Mouse (Mus musculus) T-helper 2 cell (primary cell): ENCODE measurements around the gene Gm20388.

ENCODE experiments used
- in situ Hi-C: fragments of 300-600 bp; cut with MboI, MseI; formaldehyde crosslinking; loops from one replicate; pipeline ENCODE4 v1.15.1; 2025; ENCODE audit warnings: high pct_unique_total_duplicates

Gm20388 gene

DNA sequence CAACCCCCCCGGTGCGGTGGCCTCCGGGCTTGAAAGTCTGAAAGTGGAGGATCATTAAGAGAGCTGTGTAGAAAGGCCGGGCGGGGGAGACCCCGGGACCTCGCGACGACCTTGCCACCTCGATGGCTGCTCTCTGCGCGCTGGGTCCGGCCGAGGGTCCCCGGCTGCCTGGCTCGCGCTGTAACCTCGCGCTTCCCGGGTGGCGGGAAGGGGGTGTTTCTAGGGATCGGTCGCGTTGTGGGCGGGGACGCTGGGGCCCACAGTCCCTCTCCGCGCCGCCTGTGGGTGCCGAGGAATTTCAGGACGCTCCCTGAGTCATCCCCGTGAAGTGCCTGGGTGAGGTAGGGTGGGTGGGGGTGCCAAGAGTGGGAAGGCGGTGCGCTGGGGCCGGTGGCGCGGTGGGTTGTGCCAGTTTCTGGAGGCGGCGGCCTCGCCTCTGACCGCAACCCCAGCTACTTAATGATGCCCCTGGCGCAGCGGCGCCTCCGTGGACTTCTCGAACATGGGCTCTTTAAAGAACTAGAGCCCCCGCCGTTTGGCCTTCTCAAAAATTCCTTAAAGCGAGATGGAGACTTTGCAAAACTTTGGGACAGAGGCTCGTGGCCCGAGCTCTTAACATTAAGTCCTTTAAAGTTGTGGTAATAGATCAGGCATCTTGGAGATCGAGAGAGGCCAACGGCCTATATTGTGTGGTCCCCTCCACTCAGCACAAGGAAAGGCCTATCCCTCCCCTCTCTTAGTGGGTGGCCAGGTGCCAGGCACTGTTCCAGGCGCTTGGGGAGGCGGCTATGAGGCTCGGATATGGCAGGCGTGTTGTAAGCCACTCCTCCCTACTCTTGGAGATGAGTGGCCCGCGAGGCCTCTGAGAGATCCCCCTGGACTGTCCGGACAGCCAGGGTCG lies 625.9 kb downstream of the Gm20388 start:
- in situ Hi-C loops, result no loop called here

DNA sequence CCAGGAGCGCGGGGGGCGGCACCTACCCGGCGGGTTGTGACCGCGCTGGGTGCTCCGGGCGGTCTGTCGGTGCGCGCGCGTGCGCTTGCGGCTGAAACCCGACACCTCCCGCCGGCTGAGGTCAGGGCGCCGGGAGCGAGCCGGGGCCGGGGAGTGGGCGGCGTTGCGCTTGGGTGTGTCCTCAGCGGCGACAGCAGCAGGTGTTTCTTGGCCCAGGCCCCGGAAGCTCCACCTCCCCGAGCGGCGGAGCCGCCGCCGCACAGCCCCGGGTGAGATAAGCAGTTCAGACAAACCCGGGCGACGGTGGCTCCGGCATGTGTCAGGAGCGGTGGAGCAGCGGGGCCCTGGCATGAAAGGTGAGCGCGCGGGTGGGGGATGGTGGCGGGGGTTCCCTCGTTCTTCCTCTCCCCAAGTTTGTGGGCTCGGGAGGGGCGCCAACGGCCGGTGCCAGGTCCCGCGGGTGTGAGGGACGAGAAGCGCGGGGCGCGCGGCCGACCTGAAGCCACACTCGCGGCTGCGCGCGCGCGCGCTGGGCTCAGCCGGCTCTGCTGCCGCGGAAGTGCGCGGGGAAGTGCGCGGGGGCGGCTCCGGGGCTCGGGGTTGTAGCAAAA lies 626.7 kb downstream of the Gm20388 start:
- in situ Hi-C loops, result no loop called here

DNA sequence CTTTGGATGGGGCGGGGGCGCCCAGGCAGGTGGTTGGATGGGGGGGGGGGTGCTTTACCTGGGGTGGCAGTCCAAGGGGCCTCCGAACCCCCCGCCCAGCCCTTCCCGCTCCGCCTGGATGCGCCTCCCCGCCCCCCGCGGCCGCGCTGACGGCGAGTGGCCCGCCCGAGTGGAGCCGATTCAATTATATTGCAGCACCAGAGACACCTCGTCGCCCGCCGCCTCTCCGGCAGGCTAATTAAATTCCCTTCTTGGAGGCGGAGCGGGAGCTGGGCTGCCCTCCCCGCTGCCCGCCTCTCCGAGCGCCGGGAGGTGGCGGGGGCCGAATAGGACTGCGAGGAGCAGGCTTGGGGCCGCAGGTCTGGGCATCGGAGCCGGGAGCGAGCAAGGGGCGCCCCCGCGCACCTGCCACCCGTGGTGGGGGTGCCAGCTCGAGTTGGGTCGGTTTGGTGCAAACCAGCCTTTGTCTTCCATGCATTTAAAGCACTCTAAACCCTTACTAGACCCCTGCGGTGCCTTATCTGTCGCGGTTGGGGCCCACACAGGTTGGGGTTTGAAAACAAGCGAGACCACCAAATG lies 627.3 kb downstream of the Gm20388 start:
- in situ Hi-C loops, result no loop called here

DNA sequence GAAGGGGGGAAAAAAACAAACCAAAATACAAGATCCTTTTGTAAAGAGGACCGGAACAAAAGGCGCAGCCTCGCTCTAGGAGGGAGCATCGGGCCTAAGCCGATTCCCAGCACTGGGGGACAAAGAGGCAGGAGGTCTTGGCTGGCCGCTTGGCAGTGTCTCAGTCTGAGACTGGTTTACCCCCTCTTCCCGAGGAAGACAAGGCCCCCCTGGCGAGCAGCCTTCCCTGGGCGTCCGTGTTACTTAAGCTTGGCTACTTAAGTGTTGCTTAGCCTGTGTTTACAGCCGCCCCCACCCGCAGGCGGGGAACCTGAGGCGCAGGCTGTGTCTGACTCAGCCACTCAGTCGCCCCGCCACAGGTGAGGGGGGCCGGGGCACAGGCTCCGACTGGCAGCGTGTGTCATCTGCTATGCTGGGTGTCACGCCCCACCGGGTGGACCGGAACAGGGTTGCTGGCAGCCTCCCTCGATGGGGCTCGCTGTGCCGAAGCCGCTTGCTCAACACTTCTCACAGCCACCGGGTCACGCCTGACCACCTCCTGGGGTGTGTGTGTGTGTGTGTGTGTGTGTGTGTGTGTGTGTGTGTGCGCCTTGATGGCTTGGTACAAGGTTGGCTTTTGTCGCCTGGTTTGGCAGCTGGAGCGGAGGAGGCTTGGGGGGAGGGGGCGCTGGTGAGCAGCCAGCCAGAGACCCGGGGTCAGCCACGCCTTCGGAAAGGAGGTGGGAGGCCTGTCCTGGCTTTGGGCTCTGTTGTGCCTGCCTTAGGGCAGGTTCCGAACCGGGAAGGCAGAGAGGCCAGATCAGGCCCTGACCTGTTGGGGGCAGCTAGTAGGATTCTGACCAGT lies 628.0 kb downstream of the Gm20388 start:
- in situ Hi-C loops, result no loop called here

DNA sequence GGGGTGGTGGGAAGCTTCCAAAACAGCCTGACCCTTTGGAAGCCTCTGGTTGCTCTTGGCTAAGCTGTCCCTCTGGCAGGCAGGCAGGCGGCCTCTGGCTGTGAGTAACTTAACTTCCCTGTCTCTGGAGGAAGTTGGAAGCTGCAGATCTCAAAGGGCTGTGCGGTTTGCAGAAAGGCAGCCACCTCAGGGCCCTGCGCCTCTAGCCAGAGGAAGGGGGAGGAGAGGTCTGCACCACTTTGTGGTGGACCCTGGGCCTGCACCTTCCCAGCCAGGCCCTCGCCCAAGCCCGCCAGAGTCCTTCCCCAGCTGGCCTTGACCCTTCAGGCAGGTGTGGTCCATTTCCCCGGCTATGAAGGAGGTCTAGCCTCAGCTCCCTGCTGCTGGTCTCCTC lies 628.7 kb downstream of the Gm20388 start:
- in situ Hi-C loops, result no loop called here

DNA sequence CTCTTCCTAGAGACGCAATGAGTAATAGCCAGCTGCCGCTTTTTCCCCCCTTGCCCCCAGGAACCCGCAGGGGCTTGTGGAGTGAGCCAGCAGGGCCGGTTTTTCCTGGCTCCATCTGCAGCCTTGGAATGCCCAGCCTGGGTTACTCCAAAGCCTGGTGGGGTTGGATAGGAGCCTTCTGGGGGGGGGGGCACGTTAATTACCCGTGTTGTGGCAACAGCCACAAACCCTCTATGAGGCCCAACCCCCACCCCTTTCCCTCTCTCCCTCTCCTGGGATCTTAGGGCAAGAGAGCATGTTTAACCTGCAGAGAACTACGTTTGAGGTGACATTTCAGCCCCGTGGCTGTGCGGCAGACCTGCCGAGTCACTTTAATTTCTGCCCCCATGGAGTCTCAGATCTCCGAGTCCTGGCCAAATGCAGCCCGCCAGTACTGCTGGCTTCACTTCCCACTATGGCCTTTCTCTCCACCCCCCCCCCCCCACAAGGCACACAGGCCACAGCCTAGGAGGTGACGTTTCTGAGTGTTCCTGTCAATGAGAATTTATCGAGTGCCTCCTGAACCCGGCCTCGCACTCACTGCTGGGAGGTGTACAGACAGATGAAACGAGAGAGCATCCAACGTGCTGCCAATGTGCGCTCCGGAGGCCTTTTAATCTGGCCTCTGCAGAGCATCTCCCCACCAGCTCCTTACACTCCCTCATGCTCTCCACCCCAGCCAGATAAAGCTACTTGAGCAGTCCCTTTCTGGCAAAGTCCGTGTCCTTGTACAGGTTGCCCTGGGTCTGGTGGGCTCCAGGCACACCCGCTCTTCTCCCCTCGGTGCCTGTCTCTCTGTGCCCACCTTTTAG lies 629.4 kb downstream of the Gm20388 start:
- in situ Hi-C loops, result loop anchor here (5.0 kb wide), 1 partner anchor 53 kb away; no protein-coding TSS in a partner anchor

DNA sequence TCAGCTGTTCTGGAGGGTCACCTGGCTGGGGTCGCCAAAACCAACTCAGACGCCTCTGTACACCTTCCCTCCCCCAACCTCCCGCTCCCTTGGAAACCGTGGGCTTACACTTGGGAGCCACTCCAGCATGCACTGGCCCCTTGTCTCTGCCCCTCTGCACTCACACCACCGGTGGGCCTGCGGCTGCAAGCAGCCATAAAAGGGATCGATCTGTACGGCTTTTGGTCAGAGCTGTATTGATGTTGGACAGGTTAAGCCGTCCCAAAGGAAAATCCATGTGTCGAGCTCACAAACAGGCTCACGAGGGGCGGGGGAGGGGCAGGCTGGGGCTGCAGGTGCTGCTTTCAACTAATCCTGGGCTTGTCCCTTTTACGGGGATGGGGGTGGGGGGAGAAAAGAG lies 632.4 kb downstream of the Gm20388 start:
- in situ Hi-C loops, result loop anchor here (5.0 kb wide), 1 partner anchor 56 kb away; no protein-coding TSS in a partner anchor

DNA sequence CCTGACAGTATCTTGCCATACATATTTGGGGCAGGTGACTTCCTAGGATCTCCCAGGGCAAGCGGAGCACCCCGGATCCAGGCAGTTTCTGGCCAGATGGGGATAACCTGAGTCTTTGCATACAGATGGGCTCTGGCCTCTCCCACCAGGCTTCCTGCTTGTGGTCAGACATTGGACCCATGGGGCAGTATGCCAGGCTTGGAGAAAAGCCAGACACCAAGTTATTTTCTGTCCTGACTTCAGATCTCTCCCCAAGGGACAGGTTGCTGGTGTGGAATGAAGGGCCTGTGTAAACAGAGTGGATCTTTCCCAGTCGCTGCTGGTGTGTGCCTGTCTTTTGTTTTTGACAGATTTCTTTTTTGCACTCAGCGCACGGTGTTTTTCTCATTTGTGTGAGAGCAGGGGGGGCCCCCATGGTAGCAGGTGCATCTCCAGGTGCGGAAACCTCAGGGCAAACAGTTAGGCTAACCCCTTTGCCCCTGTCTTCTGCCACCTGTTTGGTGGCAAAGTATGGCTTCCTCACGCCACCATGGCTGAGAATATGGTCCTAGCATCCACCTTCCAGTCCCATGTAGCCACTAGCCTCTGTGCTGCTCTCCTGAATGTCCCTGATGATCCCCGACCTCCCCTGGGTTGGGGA lies 632.9 kb downstream of the Gm20388 start:
- in situ Hi-C loops, result loop anchor here (5.0 kb wide), 1 partner anchor 56 kb away; no protein-coding TSS in a partner anchor

DNA sequence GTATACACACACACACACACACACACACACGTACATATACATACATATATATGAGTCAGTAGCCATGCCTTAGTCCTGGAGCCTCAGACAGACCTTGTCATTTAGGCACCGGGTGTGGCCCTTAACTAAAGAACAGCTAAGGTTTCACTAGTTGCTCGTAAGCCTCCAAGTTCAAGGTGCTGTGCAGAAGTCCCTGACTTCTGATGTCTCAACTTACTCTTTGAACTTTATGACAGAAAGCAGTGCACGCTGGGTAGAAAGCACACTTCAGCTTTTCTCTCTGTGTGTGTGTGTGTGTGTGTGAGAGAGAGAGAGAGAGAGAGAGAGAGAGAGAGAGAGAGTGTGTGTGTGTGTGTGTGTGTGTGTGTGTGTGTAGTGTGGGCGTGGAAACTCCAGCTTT lies 633.5 kb downstream of the Gm20388 start:
- in situ Hi-C loops, result loop anchor here (5.0 kb wide), 1 partner anchor 57 kb away; no protein-coding TSS in a partner anchor

DNA sequence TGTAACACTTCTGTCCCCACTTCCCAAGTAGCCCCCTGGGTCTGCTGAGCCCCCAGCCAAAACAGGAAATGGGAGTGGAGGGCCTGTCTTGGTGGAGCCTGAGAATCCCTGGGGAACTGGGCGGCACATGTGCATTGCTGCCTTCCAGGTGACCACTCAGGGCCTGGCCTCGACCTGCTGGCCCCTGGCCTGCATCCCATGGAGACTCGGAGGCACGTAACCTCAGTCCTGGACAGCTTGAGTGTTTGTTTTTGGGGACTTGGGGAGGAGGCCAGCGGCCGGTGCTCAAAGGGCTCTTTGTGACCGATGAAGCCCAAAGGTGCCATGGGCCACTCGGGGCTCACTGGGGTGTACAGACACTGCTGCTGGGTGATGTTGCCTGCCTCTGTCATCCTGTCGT lies 636.9 kb downstream of the Gm20388 start:
- in situ Hi-C loops, result no loop called here

DNA sequence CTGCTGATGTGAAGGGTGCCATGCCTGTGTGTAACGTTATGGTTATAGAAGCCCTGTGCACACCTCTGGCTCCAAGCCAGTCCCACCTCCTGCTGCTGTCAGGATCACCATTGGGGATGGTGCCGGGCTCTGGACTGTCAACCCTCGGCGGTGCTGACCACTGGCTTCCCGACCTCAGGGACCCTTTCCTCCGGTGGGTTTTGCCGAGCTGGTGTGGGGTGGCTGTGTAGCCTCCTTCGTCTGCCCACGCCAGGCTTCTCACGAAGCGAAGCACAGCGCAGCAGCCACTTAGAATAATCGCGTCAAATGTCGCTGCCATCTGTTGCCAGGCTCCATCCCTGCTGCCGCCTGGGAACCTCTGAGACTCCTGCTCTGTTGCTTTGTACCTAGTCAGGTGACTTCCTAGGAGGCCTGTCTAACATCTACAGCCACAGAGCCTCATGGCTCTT lies 637.7 kb downstream of the Gm20388 start:
- in situ Hi-C loops, result no loop called here

DNA sequence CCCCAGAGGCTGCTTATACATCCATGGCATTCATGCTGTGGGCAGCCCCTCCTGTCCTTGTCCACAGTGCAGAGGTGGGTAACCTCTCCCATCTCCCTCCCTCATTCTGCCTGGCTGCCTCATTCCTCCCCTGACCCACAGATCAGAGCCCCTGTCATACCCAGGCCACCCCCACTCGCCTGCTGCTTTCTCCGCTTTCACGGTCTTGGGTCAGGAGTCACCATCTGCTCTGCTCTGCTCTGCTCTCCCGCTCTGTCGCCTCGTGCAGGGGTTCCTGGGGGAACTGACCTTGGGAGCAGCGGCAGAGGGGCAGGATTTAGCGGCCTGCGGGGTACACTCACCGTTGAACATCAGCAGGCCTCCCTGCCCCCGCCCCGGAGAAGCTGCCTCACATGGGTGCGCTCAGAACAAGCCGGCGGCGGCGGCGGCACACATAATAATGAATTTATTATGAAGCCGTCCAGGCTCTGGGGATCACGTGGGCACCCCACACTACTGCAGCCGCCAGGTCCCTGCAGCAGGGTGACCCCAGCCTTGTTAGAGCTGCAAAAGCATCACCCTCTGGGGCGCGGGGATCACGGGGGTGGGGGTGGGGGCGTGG lies 638.8 kb downstream of the Gm20388 start:
- in situ Hi-C loops, result no loop called here

DNA sequence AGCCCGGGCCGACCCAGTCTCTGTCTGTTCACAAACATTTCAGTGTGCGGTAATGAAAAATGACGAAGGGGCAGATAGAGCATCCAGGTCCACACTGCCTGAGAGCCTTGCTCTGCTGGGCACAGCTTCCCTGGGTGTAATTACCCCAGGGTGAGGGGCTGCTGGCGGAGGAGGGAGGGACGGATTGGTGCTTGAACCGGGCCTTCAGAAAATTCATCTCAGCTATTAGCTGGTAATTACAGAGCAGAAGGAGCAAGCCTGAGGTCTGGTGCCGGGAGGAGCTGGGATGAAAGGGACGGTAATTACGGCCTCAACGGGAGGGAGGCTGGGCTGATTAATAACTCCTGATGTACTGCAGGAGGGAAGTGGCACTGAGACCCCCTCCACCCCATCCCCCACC lies 639.3 kb downstream of the Gm20388 start:
- in situ Hi-C loops, result no loop called here

DNA sequence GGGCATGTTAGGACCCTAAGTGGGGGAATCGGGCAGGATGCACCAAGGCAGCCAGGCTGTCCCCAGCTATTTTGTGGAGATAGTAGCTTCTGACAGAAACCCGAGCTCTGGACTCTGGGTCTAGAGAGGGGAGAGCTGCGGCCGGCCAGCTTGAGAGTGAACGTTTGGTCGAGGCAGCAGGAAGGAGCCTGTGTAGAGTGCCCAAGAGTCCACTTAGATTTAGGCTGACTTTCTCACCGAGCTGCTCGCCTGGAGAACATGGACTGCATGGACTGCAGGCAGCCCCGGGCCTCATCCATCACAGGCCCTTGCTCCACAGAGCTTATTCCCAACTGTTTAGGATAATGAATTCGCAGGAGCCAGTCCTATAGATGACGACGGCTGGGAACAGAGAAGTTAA lies 639.8 kb downstream of the Gm20388 start:
- in situ Hi-C loops, result no loop called here

DNA sequence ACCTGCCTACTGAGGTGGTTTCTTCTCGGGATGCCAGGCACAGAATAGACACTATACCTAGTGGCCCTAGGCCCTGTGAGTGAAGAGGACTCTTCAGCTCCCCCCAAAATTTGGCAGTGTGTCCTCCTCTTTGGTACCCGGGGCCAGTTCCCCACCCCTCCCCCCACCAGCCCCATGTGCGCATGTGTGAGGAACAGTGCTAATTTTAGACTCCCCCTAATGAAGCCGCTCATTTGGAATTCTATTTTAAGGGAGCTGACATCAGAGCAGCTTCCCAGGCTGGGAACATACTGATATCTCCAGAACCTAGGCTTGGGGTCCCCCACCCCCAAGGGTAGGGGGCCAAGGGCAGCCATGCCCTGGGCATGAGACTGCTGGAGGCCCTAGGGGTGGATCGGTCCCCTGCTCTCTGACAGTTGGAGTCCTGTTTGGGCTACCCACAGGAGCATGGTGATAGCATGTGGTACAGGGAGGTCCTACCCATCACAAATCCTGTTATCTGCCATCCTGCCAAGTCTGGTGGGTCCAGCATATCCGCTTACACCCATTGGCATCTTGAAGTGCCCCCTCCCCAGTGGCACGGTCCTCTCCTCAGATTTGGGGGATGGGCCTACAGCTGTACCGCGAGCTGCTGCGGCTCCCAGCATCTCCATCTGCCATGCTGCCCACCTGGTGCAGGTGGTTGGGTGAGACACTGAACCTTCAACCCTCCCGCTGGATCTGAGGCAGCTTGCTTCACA lies 640.5 kb downstream of the Gm20388 start:
- in situ Hi-C loops, result no loop called here

DNA sequence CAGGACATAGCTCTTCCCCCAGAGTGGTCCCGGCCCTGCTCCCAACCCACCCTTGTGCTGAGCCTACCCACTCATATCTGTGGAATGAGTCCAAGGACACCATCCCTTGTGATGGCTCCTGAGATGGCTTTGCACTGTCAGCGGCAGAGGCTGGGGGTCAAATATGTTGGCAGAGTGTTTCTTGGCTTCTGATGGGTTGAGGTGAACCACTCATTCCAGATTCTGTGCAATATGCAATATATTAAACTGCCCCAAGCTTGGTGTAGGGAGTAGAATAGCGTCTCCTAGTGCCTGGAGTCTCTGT lies 641.0 kb downstream of the Gm20388 start:
- in situ Hi-C loops, result no loop called here

DNA sequence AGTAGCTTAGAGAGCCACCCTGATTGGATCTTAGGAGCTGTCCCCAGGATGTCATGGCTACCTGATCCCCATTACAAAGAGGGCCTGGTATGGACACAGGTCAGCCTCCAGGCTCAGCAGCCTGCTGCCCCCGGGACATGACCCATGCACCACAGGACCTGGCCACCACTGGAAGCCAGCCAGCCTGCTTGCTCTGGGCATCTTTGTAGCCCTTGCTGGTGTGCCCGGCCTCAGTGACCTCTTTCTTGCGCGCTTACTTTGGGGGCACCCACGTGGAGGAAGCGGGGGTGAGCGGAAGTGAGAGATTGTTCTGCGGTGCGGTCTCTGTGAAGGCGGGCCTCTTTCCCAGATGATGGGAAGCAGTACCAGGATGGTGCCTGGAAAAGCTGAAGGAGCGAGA lies 641.9 kb downstream of the Gm20388 start:
- in situ Hi-C loops, result no loop called here

DNA sequence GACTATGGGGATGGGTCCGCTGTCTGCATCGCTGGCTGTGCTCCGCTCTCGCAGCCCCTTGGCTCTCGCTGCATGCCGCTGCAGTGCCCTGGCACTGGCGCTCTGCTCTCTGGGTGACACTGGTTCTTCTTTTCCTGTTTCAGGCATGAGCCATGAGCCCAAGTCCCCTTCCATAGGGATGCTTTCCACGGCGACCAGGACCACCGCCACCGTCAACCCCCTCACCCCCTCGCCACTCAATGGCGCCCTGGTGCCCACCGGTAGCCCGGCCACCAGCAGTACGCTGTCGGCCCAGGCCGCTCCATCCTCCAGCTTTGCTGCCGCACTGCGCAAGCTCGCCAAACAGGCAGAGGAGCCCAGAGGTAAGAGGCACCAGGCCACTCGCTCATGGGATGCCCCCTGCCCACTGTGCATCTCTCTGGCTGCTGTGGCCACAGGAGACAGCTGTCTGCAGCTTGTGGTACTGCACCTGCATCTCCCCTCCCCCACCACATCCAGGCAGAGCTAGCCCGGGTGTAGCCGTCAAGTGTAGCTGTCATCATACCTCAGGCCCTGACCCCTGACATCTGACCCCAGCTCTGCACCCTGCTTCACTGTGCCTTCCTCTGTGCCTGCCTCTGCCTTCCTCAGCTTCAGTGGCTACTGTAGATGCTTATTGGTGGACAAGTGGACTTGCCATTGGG lies 642.9 kb downstream of the Gm20388 start:
- in situ Hi-C loops, result no loop called here
